Mouse (Mus musculus): Measurements from ENCODE around the gene Gramd4.

DNA sequence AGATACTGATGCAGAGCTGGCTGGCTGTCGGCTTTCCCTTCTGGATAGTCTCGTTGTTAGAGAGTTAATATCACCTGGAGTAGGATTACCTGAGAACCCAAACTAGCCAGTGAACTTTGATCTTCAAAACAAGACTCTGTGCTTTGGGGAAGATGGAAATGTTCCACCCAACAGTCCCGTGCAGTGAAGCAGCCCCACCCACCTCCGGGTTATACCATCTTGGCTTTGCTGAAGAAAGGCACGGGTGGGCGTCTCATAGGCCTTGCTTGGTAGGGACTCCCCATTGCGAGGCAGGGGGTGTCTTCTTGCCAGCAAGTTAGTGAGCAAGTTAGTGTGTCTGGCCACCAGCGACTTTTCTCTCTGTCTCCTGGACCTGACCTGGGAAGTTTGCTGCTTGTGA is 18.9 kb downstream of the Gramd4 start:
- no peak for TF ChIP-seq CTCF (IDR thresholded peaks at IDR 0.05; ENCODE audit: control insufficient read depth, insufficient read depth, insufficient read length)
- TF ChIP-seq FOSL1 (IDR thresholded peaks at IDR 0.05; ENCODE audit: insufficient read depth, low read length, poor library complexity, severe bottlenecking) = no peak
- no peak for TF ChIP-seq MAX (IDR thresholded peaks at IDR 0.05)
- TF ChIP-seq USF1 (IDR thresholded peaks at IDR 0.05; ENCODE audit: low read depth) = no peak
- no peak for TF ChIP-seq MYOG (IDR thresholded peaks at IDR 0.05; ENCODE audit: control insufficient read depth, extremely low read depth, insufficient read length)
